Mouse (Mus musculus) layer of hippocampus, adult 8-10 months (tissue): ENCODE data around the gene Smarce1. TPM values are rescaled to one million over a fixed set of nuclear protein-coding genes. Genes with fewer than 3 reads are reported as not detected.

Source experiments
- DNase-seq, 2 experiments: peaks; one replicate each; pipeline ENCODE4 v3.0.0; 2022; ENCODE audit warnings: low spot score in 2 of 2
- total RNA-seq, 4 experiments: library from RNA; stranded (reverse); gene quantifications; 2 replicates each; pipeline ENCODE4 v1.2.4; 2022

Gene Smarce1
- total RNA-seq, 4 experiments from 2014 or later: 57.1 to 58.8 (median 58.0) TPM

- DNase-seq: no peak
Measured at GRCm38 (mm10) chr11:99229641-99230260, 1.1 kb downstream of the Smarce1 start.

GRCm38 (mm10) chr11:99226298-99226697 is 4.5 kb downstream of the Smarce1 start:
- no peak for DNase-seq

- DNase-seq: no peak
Measured at GRCm38 (mm10) chr11:99223310-99223709, 7.5 kb downstream of the Smarce1 start.

- DNase-seq: no peak
Measured at GRCm38 (mm10) chr11:99221811-99222210, 9.0 kb downstream of the Smarce1 start.

- DNase-seq: no peak
Measured at GRCm38 (mm10) chr11:99217248-99217986, 13.4 kb downstream of the Smarce1 start.

GRCm38 (mm10) chr11:99216181-99216580 is 14.6 kb downstream of the Smarce1 start:
- no peak for DNase-seq

- DNase-seq: no peak
Measured at GRCm38 (mm10) chr11:99212693-99213092, 18.1 kb downstream of the Smarce1 start.

GRCm38 (mm10) chr11:99211964-99212363 is 18.9 kb downstream of the Smarce1 start:
- DNase-seq: no peak

- DNase-seq: no peak
Measured at GRCm38 (mm10) chr11:99208105-99208669, 22.6 kb downstream of the Smarce1 start.

GRCm38 (mm10) chr11:99207449-99207848 is 23.4 kb downstream of the Smarce1 start:
- no peak for DNase-seq

GRCm38 (mm10) chr11:99206954-99207353 is 23.9 kb downstream of the Smarce1 start:
- DNase-seq: no peak

- peak in 1 of 2 experiments; percentile 29 for DNase-seq
Measured at GRCm38 (mm10) chr11:99189154-99189582, 41.6 kb downstream of the Smarce1 start.

- no peak for DNase-seq
Measured at GRCm38 (mm10) chr11:99187348-99187747, 43.5 kb downstream of the Smarce1 start.

- DNase-seq: no peak
Measured at GRCm38 (mm10) chr11:99186836-99187235, 44.0 kb downstream of the Smarce1 start.

GRCm38 (mm10) chr11:99182575-99182974 is 48.2 kb downstream of the Smarce1 start:
- no peak for DNase-seq

- no peak for DNase-seq
Measured at GRCm38 (mm10) chr11:99180071-99180470, 50.7 kb downstream of the Smarce1 start.

GRCm38 (mm10) chr11:99177925-99178198 is 53.0 kb downstream of the Smarce1 start:
- no peak for DNase-seq

- no peak for DNase-seq
Measured at GRCm38 (mm10) chr11:99177054-99177924, 53.5 kb downstream of the Smarce1 start.

- DNase-seq: no peak
Measured at GRCm38 (mm10) chr11:99172002-99172401, 58.8 kb downstream of the Smarce1 start.

- DNase-seq: no peak
Measured at GRCm38 (mm10) chr11:99171442-99171841, 59.4 kb downstream of the Smarce1 start.

- DNase-seq: no peak
Measured at GRCm38 (mm10) chr11:99170547-99171267, 60.1 kb downstream of the Smarce1 start.
